Mouse (Mus musculus): ENCODE results near the gene Igflr1.

DNA sequence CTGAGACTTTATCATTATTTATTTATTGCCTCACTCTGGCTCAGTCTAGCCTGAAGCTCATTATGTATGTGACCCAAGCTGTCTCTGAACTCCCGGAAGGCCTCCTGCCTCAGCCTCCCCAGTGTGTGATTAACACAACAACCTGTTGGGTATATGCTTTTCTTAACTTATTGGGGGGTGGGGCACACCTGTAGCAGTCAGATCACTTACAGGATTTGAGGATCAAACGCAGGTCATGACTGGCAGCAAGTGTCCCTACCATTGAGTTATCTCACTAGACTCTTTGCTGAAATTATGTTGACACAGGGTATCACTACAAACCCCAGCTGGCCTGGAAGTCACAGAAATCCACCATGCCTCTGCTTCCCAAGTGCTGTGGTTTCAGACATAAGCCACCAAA is 4.9 kb upstream of the Igflr1 start:
- no peak for TF ChIP-seq CTCF (IDR thresholded peaks at IDR 0.05; ENCODE audit: extremely low read depth, insufficient read depth, low read length)
- no peak for TF ChIP-seq POLR2A (IDR thresholded peaks at IDR 0.05; ENCODE audit: extremely low read depth, insufficient read depth, low read length)
